Mouse (Mus musculus): ENCODE measurements at regions not wholly inside any gene's neighbourhood (a gene's known extent, or its start where the extent isn't known, plus 50 kb on each side); places are given as distances from the start of the nearest gene placed in this dataset.

GRCm38 (mm10) chr1:190583272-190583671 lies 328.3 kb downstream of the Rps6kc1 start:
- no peaks in the 10 kb centered on the region for H3K4me1 ChIP-seq (ENCODE audit: control insufficient read depth, low read depth, low read length)
- H3K27me3 ChIP-seq (ENCODE audit: control insufficient read depth, insufficient read depth, low read depth, low read length): no peaks in the 10 kb centered on the region
- WGBS (ENCODE audit: insufficient replicate concordance): 57% methylated on average over 6 of the region's 6 CpGs
- no peak overlapping the region for H3K27ac ChIP-seq (ENCODE audit: low read length)
- H3K4me3 ChIP-seq (ENCODE audit: low read depth, low read length): no peak overlapping the region
- no peak for ATAC-seq (ENCODE audit: low read depth)
- H3K9me3 ChIP-seq (replicated peaks; ENCODE audit: control insufficient read depth, low read length): no peaks in the 10 kb centered on the region
- no peak overlapping the region for H3K4me2 ChIP-seq (ENCODE audit: low read depth, low read length)
- no peaks in the 10 kb centered on the region for H3K36me3 ChIP-seq (ENCODE audit: control insufficient read depth, insufficient read depth)
- no peak overlapping the region for H3K9ac ChIP-seq (ENCODE audit: low read depth, low read length)

GRCm38 (mm10) chr1:190580653-190581052 lies 330.9 kb downstream of the Rps6kc1 start:
- WGBS (ENCODE audit: insufficient replicate concordance): 76% methylated on average over 1 of the region's 1 CpGs
- no peak for ATAC-seq (ENCODE audit: low read depth)
- H3K27me3 ChIP-seq (ENCODE audit: control insufficient read depth, insufficient read depth, low read depth, low read length): no peaks in the 10 kb centered on the region
- no peak overlapping the region for H3K4me2 ChIP-seq (ENCODE audit: low read depth, low read length)
- no peak overlapping the region for H3K9ac ChIP-seq (ENCODE audit: low read depth, low read length)
- no peaks in the 10 kb centered on the region for H3K9me3 ChIP-seq (replicated peaks; ENCODE audit: control insufficient read depth, low read length)
- H3K4me1 ChIP-seq (ENCODE audit: control insufficient read depth, low read depth, low read length): no peaks in the 10 kb centered on the region
- H3K36me3 ChIP-seq (ENCODE audit: control insufficient read depth, insufficient read depth): no peaks in the 10 kb centered on the region
- H3K27ac ChIP-seq (ENCODE audit: low read length): no peak overlapping the region
- H3K4me3 ChIP-seq (ENCODE audit: low read depth, low read length): no peak overlapping the region

- no peaks in the 10 kb centered on the region for H3K36me3 ChIP-seq (ENCODE audit: control insufficient read depth, insufficient read depth)
- H3K27me3 ChIP-seq (ENCODE audit: control insufficient read depth, insufficient read depth, low read depth, low read length): no peaks in the 10 kb centered on the region
- no peak overlapping the region for H3K4me3 ChIP-seq (ENCODE audit: low read depth, low read length)
- WGBS (ENCODE audit: insufficient replicate concordance): 43% methylated on average over 4 of the region's 4 CpGs
- H3K4me2 ChIP-seq (ENCODE audit: low read depth, low read length): no peak overlapping the region
- no peak overlapping the region for H3K9ac ChIP-seq (ENCODE audit: low read depth, low read length)
- ATAC-seq (ENCODE audit: low read depth): no peak
- H3K27ac ChIP-seq (ENCODE audit: low read length): no peak overlapping the region
- no peaks in the 10 kb centered on the region for H3K9me3 ChIP-seq (replicated peaks; ENCODE audit: control insufficient read depth, low read length)
- H3K4me1 ChIP-seq (ENCODE audit: control insufficient read depth, low read depth, low read length): no peaks in the 10 kb centered on the region
Observed at GRCm38 (mm10) chr1:190570981-190571380, 340.6 kb downstream of the Rps6kc1 start.

- ATAC-seq (ENCODE audit: low read depth): no peak
- H3K9me3 ChIP-seq (replicated peaks; ENCODE audit: control insufficient read depth, low read length): no peaks in the 10 kb centered on the region
- no peak overlapping the region for H3K27ac ChIP-seq (ENCODE audit: low read length)
- H3K4me1 ChIP-seq (ENCODE audit: control insufficient read depth, low read depth, low read length): no peaks in the 10 kb centered on the region
- WGBS (ENCODE audit: insufficient replicate concordance): 69% methylated on average over 10 of the region's 10 CpGs
- no peaks in the 10 kb centered on the region for H3K36me3 ChIP-seq (ENCODE audit: control insufficient read depth, insufficient read depth)
- no peak overlapping the region for H3K4me3 ChIP-seq (ENCODE audit: low read depth, low read length)
- H3K27me3 ChIP-seq (ENCODE audit: control insufficient read depth, insufficient read depth, low read depth, low read length): no peaks in the 10 kb centered on the region
- no peak overlapping the region for H3K9ac ChIP-seq (ENCODE audit: low read depth, low read length)
- no peak overlapping the region for H3K4me2 ChIP-seq (ENCODE audit: low read depth, low read length)
Observed at GRCm38 (mm10) chr1:190570563-190570962, 341.0 kb downstream of the Rps6kc1 start.

- no peak for ATAC-seq (ENCODE audit: low read depth)
- Histone ChIP-seq H3K36me3 (ENCODE audit: control insufficient read depth, insufficient read depth) (no peaks in the 10 kb centered on the region), H3K4me1 (ENCODE audit: control insufficient read depth, low read depth, low read length) (no peaks in the 10 kb centered on the region), H3K9me3 (replicated peaks; ENCODE audit: control insufficient read depth, low read length) (no peaks in the 10 kb centered on the region), H3K9ac (ENCODE audit: low read depth, low read length) (no peak overlapping the region), H3K27me3 (ENCODE audit: control insufficient read depth, insufficient read depth, low read depth, low read length) (no peaks in the 10 kb centered on the region), H3K4me2 (ENCODE audit: low read depth, low read length) (no peak overlapping the region), H3K27ac (ENCODE audit: low read length) (no peak overlapping the region), H3K4me3 (ENCODE audit: low read depth, low read length) (no peak overlapping the region)
- WGBS (ENCODE audit: insufficient replicate concordance): 68% methylated on average over 7 of the region's 7 CpGs
Observed at GRCm38 (mm10) chr1:190566744-190567143, 344.8 kb downstream of the Rps6kc1 start.

- ATAC-seq (ENCODE audit: low read depth): no peak
- Histone ChIP-seq H3K27ac (ENCODE audit: low read length) (no peak overlapping the region), H3K36me3 (ENCODE audit: control insufficient read depth, insufficient read depth) (no peaks in the 10 kb centered on the region), H3K4me2 (ENCODE audit: low read depth, low read length) (no peak overlapping the region), H3K27me3 (ENCODE audit: control insufficient read depth, insufficient read depth, low read depth, low read length) (no peaks in the 10 kb centered on the region), H3K4me3 (ENCODE audit: low read depth, low read length) (no peak overlapping the region), H3K4me1 (ENCODE audit: control insufficient read depth, low read depth, low read length) (no peaks in the 10 kb centered on the region), H3K9ac (ENCODE audit: low read depth, low read length) (no peak overlapping the region), H3K9me3 (replicated peaks; ENCODE audit: control insufficient read depth, low read length) (no peaks in the 10 kb centered on the region)
- WGBS (ENCODE audit: insufficient replicate concordance): 47% methylated on average over 13 of the region's 13 CpGs
Observed at GRCm38 (mm10) chr1:190562865-190563457, 348.6 kb downstream of the Rps6kc1 start.

- no peaks in the 10 kb centered on the region for H3K36me3 ChIP-seq (ENCODE audit: control insufficient read depth, insufficient read depth)
- no peak for ATAC-seq (ENCODE audit: low read depth)
- H3K9me3 ChIP-seq (replicated peaks; ENCODE audit: control insufficient read depth, low read length): no peaks in the 10 kb centered on the region
- no peak overlapping the region for H3K27ac ChIP-seq (ENCODE audit: low read length)
- H3K27me3 ChIP-seq (ENCODE audit: control insufficient read depth, insufficient read depth, low read depth, low read length): no peaks in the 10 kb centered on the region
- H3K4me1 ChIP-seq (ENCODE audit: control insufficient read depth, low read depth, low read length): no peaks in the 10 kb centered on the region
- H3K9ac ChIP-seq (ENCODE audit: low read depth, low read length): no peak overlapping the region
- no peak overlapping the region for H3K4me3 ChIP-seq (ENCODE audit: low read depth, low read length)
- 73% methylated on average over 9 of the region's 9 CpGs for WGBS (ENCODE audit: insufficient replicate concordance)
- no peak overlapping the region for H3K4me2 ChIP-seq (ENCODE audit: low read depth, low read length)
Observed at GRCm38 (mm10) chr1:190560086-190560485, 351.5 kb downstream of the Rps6kc1 start.

- H3K9ac ChIP-seq (ENCODE audit: low read depth, low read length): no peak overlapping the region
- H3K36me3 ChIP-seq (ENCODE audit: control insufficient read depth, insufficient read depth): no peaks in the 10 kb centered on the region
- no peak for ATAC-seq (ENCODE audit: low read depth)
- H3K4me3 ChIP-seq (ENCODE audit: low read depth, low read length): no peak overlapping the region
- no peaks in the 10 kb centered on the region for H3K4me1 ChIP-seq (ENCODE audit: control insufficient read depth, low read depth, low read length)
- H3K4me2 ChIP-seq (ENCODE audit: low read depth, low read length): no peak overlapping the region
- WGBS (ENCODE audit: insufficient replicate concordance): 38% methylated on average over 2 of the region's 2 CpGs
- no peaks in the 10 kb centered on the region for H3K27me3 ChIP-seq (ENCODE audit: control insufficient read depth, insufficient read depth, low read depth, low read length)
- H3K27ac ChIP-seq (ENCODE audit: low read length): no peak overlapping the region
- no peaks in the 10 kb centered on the region for H3K9me3 ChIP-seq (replicated peaks; ENCODE audit: control insufficient read depth, low read length)
Observed at GRCm38 (mm10) chr1:190541892-190542291, 369.7 kb downstream of the Rps6kc1 start.

GRCm38 (mm10) chr1:190532879-190533676 lies 362.6 kb upstream of the Prox1 start:
- H3K4me2 ChIP-seq (ENCODE audit: low read depth, low read length): no peak overlapping the region
- no peaks in the 10 kb centered on the region for H3K36me3 ChIP-seq (ENCODE audit: control insufficient read depth, insufficient read depth)
- H3K9me3 ChIP-seq (replicated peaks; ENCODE audit: control insufficient read depth, low read length): no peaks in the 10 kb centered on the region
- 21% methylated on average over 10 of the region's 10 CpGs for WGBS (ENCODE audit: insufficient replicate concordance)
- no peaks in the 10 kb centered on the region for H3K27me3 ChIP-seq (ENCODE audit: control insufficient read depth, insufficient read depth, low read depth, low read length)
- H3K9ac ChIP-seq (ENCODE audit: low read depth, low read length): no peak overlapping the region
- ATAC-seq (ENCODE audit: low read depth): no peak
- no peaks in the 10 kb centered on the region for H3K4me1 ChIP-seq (ENCODE audit: control insufficient read depth, low read depth, low read length)
- H3K4me3 ChIP-seq (ENCODE audit: low read depth, low read length): no peak overlapping the region
- H3K27ac ChIP-seq (ENCODE audit: low read length): no peak overlapping the region

All from liver, embryonic 16.5 days (tissue).